Mouse (Mus musculus) lung, postnatal 0 days (tissue): ENCODE data around the gene Acbd6. TPM values are rescaled to one million over a fixed set of nuclear protein-coding genes. Genes with fewer than 3 reads are reported as not detected.
A peak's percentile ranks its signal among the peaks of the same experiment; 100 is the strongest.

Experiments used
- ATAC-seq: fragments of 200-750 bp; cut with Nextera tagmentation; 2 replicates; pipeline ENCODE4 v1.8.0; 2017; ENCODE audit warnings: moderate library complexity
- DNase-seq: peaks from one replicate; pipeline ENCODE4 v3.0.0-alpha.2; 2016; ENCODE audit warnings: low spot score
- H3K27ac ChIP-seq: fragments of 300-500 bp; sonication (generic); 2 replicates; pipeline ENCODE4 v1.5.1; 2014; ENCODE audit warnings: antibody characterized with exemption, mild to moderate bottlenecking, low read length, mixed read lengths
- H3K27me3 ChIP-seq: fragments of 300-500 bp; sonication (generic); replicated peaks from 2 replicates; pipeline ENCODE4 v1.6.1; 2014; ENCODE audit warnings: low read length, mixed read lengths; ENCODE audit not compliant: insufficient read depth
- H3K36me3 ChIP-seq: fragments of 300-500 bp; sonication (generic); 2 replicates; pipeline ENCODE4 v1.6.1; 2014; ENCODE audit warnings: low read length, mixed read lengths; ENCODE audit not compliant: insufficient read depth
- H3K4me1 ChIP-seq: fragments of 300-500 bp; sonication (generic); 2 replicates; pipeline ENCODE4 v1.6.1; 2014; ENCODE audit warnings: antibody characterized with exemption, low read depth, low read length, mixed read lengths; ENCODE audit not compliant: insufficient read depth
- H3K4me2 ChIP-seq: fragments of 300-500 bp; sonication (generic); replicated peaks from 2 replicates; pipeline ENCODE4 v1.6.1; 2014; ENCODE audit warnings: low read depth, mild to moderate bottlenecking, low read length, moderate library complexity, mixed read lengths
- H3K4me3 ChIP-seq: fragments of 300-500 bp; sonication (generic); 2 replicates; pipeline ENCODE4 v1.5.1; 2014; ENCODE audit warnings: low read depth, low read length
- H3K9ac ChIP-seq: fragments of 300-500 bp; sonication (generic); replicated peaks from 2 replicates; pipeline ENCODE4 v1.6.1; 2014; ENCODE audit warnings: low read depth, mild to moderate bottlenecking
- H3K9me3 ChIP-seq: fragments of 300-500 bp; sonication (generic); 2 replicates; pipeline ENCODE4 v1.6.1; 2016; ENCODE audit warnings: low read length, mixed read lengths
- CTCF ChIP-seq: IDR thresholded peaks from 2 replicates; pipeline ENCODE4 v1.5.1; 2016; ENCODE audit warnings: antibody characterized with exemption, mild to moderate bottlenecking
- EP300 ChIP-seq: IDR thresholded peaks from 2 replicates; pipeline ENCODE4 v1.6.1; 2016; ENCODE audit warnings: antibody characterized with exemption, mild to moderate bottlenecking, control low read depth
- WGBS: fragments of 180-500 bp; shearing (Covaris S2); extraction: QIAGEN DNeasy Blood & Tissue Kit; methylation state at CpG from one replicate; pipeline ENCODE4 v1.1.7; 2014; 5-methylcytosine and 5-hydroxymethylcytosine counted together
- polyA plus RNA-seq: library from polyadenylated mRNA; unstranded; fragments of >200 nt; fragmentation: Nextera tagmentation; extraction: Ambion mirVana; gene quantifications from 2 replicates; pipeline ENCODE4 v1.2.1, GENCODE M21; 2015

The Acbd6 gene
- polyA plus RNA-seq, 1 experiment from 2014 or later = 57.6 TPM

DNA sequence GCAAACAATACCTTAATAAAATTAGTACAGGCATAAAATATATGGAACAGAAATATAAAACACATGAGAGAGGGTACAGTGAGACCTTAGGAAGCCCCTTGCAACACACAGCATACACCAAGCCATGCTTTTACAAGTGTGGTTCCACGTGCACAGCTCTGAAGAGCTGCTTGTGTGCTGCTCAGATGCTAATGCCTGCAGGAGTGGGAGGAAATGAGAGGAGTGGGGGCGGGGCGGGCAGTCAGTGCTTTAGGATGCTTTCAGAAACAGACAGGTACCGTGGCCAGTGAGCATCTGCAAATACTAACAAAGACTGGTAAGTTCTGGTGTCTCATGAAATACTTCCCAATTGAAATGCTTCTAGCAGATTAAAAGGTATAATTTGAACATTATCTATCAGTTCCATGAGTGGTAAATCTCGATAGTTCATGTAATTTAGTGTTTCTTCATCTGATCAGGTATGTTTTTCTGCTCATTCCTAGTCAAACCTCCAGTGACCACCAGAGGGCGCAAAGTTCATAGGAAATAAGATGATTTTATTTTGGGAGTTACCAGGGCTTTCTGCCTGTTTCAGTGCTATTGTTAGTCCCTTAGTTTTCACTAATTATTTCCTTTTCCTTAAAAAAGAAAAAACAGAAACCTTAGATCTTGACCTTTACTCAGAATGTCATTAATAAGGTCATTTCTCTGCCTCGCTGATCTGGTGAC, 17.2 kb downstream of the Acbd6 start:
- WGBS = 30% methylated on average over 7 of the region's 7 CpGs
- no peak for ATAC-seq

DNA sequence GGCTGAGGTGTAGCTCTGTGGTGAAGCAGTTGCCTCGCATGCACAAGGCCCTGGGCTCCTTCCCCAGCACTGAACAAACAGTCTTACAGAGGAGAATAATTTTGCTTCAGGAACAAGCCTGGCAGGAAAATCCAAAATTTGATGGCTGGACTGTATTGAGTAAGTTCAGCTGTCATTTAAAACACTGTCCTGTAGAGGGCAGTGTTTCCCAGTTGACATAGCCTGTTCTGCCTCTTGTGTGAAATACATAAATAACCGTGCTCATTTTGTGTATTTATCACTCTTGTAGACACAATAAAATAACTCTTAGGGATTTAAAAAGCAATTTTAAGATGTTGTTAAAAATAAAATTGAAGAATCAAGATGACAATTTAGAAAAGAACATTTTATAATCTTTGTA, 18.5 kb downstream of the Acbd6 start:
- 17% methylated on average over 2 of the region's 2 CpGs for WGBS

More for the DNA sequence above, 17.2 kb downstream of the Acbd6 start:
- no peaks in the 10 kb centered on the region for H3K4me1 ChIP-seq
- peak; percentile 73 for DNase-seq
- no peak overlapping the region for H3K4me3 ChIP-seq
- H3K27ac ChIP-seq = no peak overlapping the region
- H3K27me3 ChIP-seq = no peaks in the 10 kb centered on the region
- no peaks in the 10 kb centered on the region for H3K36me3 ChIP-seq
- H3K9me3 ChIP-seq = no peaks in the 10 kb centered on the region
- H3K9ac ChIP-seq = no peak overlapping the region
- H3K4me2 ChIP-seq = no peak overlapping the region
- TF ChIP-seq EP300 (no peak), CTCF (peak; percentile 80)

DNA sequence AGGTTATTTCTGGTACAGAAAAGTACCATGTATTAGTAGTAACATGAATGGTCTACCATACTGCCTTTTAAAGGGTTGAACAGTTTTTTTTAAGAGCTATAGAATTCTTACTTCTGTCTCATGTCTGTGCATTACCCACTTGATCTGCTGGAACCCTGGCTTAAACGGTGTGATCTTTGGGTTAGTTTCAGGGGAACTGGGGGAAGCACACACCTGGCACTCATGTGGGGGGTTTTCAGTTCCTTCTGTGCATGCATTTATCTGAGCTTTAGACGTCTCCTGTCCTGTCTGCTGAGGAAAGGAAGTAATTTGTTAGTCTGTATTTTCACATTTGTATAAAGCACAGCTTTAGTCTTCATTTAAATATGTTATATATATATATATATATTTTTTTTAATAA, 19.4 kb downstream of the Acbd6 start:
- Histone ChIP-seq H3K36me3 (no peaks in the 10 kb centered on the region), H3K27ac (no peak overlapping the region), H3K4me3 (no peak overlapping the region), H3K9ac (no peak overlapping the region), H3K4me2 (no peak overlapping the region), H3K9me3 (no peaks in the 10 kb centered on the region), H3K27me3 (no peaks in the 10 kb centered on the region), H3K4me1 (no peaks in the 10 kb centered on the region)
- WGBS = 59% methylated on average over 2 of the region's 2 CpGs
- ATAC-seq = no peak
- TF ChIP-seq CTCF = no peak
- no peak for TF ChIP-seq EP300
- DNase-seq = no peak

More for the DNA sequence above, 18.5 kb downstream of the Acbd6 start:
- TF ChIP-seq EP300 = no peak
- peak; percentile 83 for TF ChIP-seq CTCF
- Histone ChIP-seq H3K4me2 (no peak overlapping the region), H3K9ac (no peak overlapping the region), H3K27me3 (no peaks in the 10 kb centered on the region), H3K4me3 (no peak overlapping the region), H3K36me3 (no peaks in the 10 kb centered on the region), H3K9me3 (no peaks in the 10 kb centered on the region), H3K4me1 (no peaks in the 10 kb centered on the region), H3K27ac (no peak overlapping the region)
- no peak; the same call in 1 of the 2 replicates for ATAC-seq
- DNase-seq = peak; percentile 71

DNA sequence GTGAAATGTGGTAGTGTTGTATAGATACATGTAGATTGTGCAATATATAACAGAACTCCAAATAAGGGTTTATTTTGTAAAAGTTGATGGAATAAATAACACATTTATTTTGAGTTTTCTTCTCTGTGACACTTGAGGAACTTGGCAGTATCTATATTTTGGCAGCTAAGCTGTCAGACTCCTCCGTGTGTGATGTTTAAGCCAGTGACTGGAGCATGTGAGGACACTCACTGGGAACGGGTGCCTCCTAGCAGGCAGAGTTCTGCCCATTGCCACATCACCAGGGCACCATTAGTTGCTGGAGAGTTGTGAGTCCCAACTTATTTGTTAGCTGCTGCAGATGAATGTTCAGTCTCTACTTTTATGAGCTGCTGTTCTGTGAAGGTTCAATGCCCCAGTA, 30.0 kb downstream of the Acbd6 start:
- no peak for ATAC-seq
- Histone ChIP-seq H3K9ac (no peak overlapping the region), H3K27ac (no peak overlapping the region), H3K36me3 (no peaks in the 10 kb centered on the region), H3K9me3 (no peaks in the 10 kb centered on the region), H3K4me3 (no peak overlapping the region), H3K4me1 (no peaks in the 10 kb centered on the region), H3K4me2 (no peak overlapping the region), H3K27me3 (no peaks in the 10 kb centered on the region)
- no peak for TF ChIP-seq EP300
- no peak for TF ChIP-seq CTCF
- WGBS = 60% methylated on average over 2 of the region's 2 CpGs
- DNase-seq = no peak

DNA sequence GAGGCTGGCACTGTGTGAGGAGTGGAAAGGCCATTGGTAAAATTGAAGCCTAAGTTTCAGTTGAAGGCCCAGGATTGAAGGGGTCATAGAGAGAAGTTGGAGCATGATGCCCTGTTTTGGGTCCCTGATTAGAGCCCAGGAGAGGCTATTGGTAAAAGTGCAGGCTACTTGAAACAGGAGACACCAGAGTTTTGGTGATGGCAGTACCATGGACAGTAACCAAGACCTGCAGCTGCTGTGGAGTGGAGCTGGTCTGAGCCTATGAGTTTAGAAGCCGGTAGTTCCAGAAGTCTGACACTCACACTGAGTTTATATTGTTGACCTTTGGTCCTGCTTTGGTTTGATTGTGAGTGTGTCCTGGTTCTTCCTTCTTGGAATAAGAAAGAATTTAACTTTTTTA, 36.2 kb downstream of the Acbd6 start:
- DNase-seq (peak; percentile 17), ATAC-seq (no peak)
- 40% methylated on average over 1 of the region's 1 CpGs for WGBS
- Histone ChIP-seq H3K9me3 (no peaks in the 10 kb centered on the region), H3K4me3 (no peak overlapping the region), H3K4me2 (no peak overlapping the region), H3K36me3 (no peaks in the 10 kb centered on the region), H3K27ac (no peak overlapping the region), H3K9ac (no peak overlapping the region), H3K27me3 (no peaks in the 10 kb centered on the region), H3K4me1 (no peaks in the 10 kb centered on the region)
- TF ChIP-seq EP300 = no peak
- TF ChIP-seq CTCF = no peak

DNA sequence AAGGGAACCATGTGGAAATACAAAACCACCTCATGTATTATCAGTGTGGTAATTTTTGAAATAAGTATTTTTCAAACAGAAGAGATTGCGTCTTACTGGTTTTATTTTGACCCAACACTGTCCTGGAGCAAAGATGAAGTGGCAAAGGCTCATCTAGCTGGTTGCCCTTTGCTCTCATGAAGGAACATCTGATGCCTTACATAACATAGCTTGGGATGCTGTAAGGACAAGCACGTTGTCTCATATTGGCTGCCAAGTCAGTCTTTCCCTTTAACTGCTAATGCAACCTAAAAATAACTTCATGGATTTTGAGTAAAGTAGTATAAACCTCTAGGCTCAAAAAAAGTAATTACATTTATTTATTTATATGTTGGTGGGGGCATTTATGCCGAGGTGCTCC, 38.7 kb downstream of the Acbd6 start:
- no peak overlapping the region for H3K4me2 ChIP-seq
- no peak for TF ChIP-seq CTCF
- no peak for TF ChIP-seq EP300
- H3K9me3 ChIP-seq = no peaks in the 10 kb centered on the region
- WGBS = 81% methylated on average over 3 of the region's 3 CpGs
- no peak for DNase-seq
- no peak overlapping the region for H3K27ac ChIP-seq
- H3K4me1 ChIP-seq = no peaks in the 10 kb centered on the region
- no peak overlapping the region for H3K9ac ChIP-seq
- ATAC-seq = no peak
- H3K4me3 ChIP-seq = no peak overlapping the region
- no peaks in the 10 kb centered on the region for H3K36me3 ChIP-seq
- no peaks in the 10 kb centered on the region for H3K27me3 ChIP-seq
